In genomic region chr2:57102091-57102855, GRCm38 (mm10) we compare ENCODE assay signal across 8 mouse cellular contexts. TPM values are rescaled to one million over a fixed set of nuclear protein-coding genes. Genes with fewer than 3 reads are reported as not detected.
A peak's percentile ranks its signal among the peaks of the same experiment; 100 is the strongest.
DNase-seq lines count a peak whose midpoint lies in the region; ATAC-seq and TF ChIP-seq lines count a peak whose summit lies in the region.

No protein-coding gene starts in this region.

- H3K27me3 ChIP-seq in embryonic facial prominence, embryonic 15.5 days = peaks cover 83% of the 10 kb centered on the region
- H3K27me3 ChIP-seq in hindbrain, embryonic 11.5 days (ENCODE audit: control insufficient read depth, insufficient read depth, low read length) = peaks cover 68% of the 10 kb centered on the region
- H3K27me3 ChIP-seq in lung, postnatal 0 days (replicated peaks; ENCODE audit: insufficient read depth, low read length) = peaks cover 61% of the 10 kb centered on the region
- H3K27me3 ChIP-seq in stomach, embryonic 15.5 days (replicated peaks) = peaks cover 58% of the 10 kb centered on the region

- no peak for TF ChIP-seq EP300 in lung, postnatal 0 days (IDR thresholded peaks at IDR 0.05)

- peak overlapping the region; percentile 41 for H3K4me3 ChIP-seq in embryonic facial prominence, embryonic 15.5 days (replicated peaks)
- H3K4me3 ChIP-seq in hindbrain, embryonic 11.5 days (ENCODE audit: low read depth, low read length) = peak overlapping the region; percentile 36
- H3K4me3 ChIP-seq in lung, postnatal 0 days (ENCODE audit: low read depth, low read length) = peak overlapping the region; percentile 35
- peak overlapping the region; percentile 39 for H3K4me3 ChIP-seq in stomach, embryonic 15.5 days (replicated peaks)

- H3K9ac ChIP-seq in embryonic facial prominence, embryonic 15.5 days = no peak overlapping the region
- no peak overlapping the region for H3K9ac ChIP-seq in hindbrain, embryonic 11.5 days (ENCODE audit: low read depth, low read length)
- no peak overlapping the region for H3K9ac ChIP-seq in lung, postnatal 0 days (replicated peaks; ENCODE audit: low read depth)
- H3K9ac ChIP-seq in stomach, embryonic 15.5 days = no peak overlapping the region

- 2% methylated on average over 50 of the region's 51 CpGs for WGBS in embryonic facial prominence, embryonic 15.5 days
- under 1% methylated on average over 38 of the region's 51 CpGs for WGBS in hindbrain, embryonic 11.5 days
- WGBS in lung, postnatal 0 days = 1% methylated on average over 50 of the region's 51 CpGs
- 2% methylated on average over 45 of the region's 51 CpGs for WGBS in stomach, embryonic 15.5 days

- peak; percentile 41 to 53 for DNase-seq in lung, adult 18-20 months
- no peak for DNase-seq in lung, postnatal 25 days (ENCODE audit: low spot score)
- DNase-seq in hindbrain, embryonic 11.5 days (ENCODE audit: low spot score) = peak; percentile 62
- DNase-seq in lung, postnatal 0 days (ENCODE audit: low spot score) = peak; percentile 49
- no peak for DNase-seq in right cerebral cortex, postnatal 14 days
- DNase-seq in cerebellum, adult 9-10 months = no peak

- no peaks in the 10 kb centered on the region for H3K9me3 ChIP-seq in embryonic facial prominence, embryonic 15.5 days (replicated peaks)
- no peaks in the 10 kb centered on the region for H3K9me3 ChIP-seq in hindbrain, embryonic 11.5 days (ENCODE audit: control insufficient read depth, low read length)
- H3K9me3 ChIP-seq in lung, postnatal 0 days (ENCODE audit: low read length) = no peaks in the 10 kb centered on the region
- H3K9me3 ChIP-seq in stomach, embryonic 15.5 days = no peaks in the 10 kb centered on the region

- peak; percentile 15; the same call in 1 of the 2 replicates for ATAC-seq in embryonic facial prominence, embryonic 15.5 days (ENCODE audit: insufficient number of reproducible peaks, low FRiP score, low TSS enrichment, low read depth)
- ATAC-seq in hindbrain, embryonic 11.5 days (ENCODE audit: low FRiP score) = peak; percentile 64
- peak; percentile 75 for ATAC-seq in lung, postnatal 0 days
- peak; percentile 31; the same call in 1 of the 2 replicates for ATAC-seq in stomach, embryonic 15.5 days (ENCODE audit: insufficient read depth, low FRiP score, low read depth)

- peak overlapping the region; percentile 86 for H3K4me2 ChIP-seq in embryonic facial prominence, embryonic 15.5 days (replicated peaks)
- peak overlapping the region; percentile 67 for H3K4me2 ChIP-seq in hindbrain, embryonic 11.5 days (replicated peaks; ENCODE audit: low read depth, low read length)
- H3K4me2 ChIP-seq in lung, postnatal 0 days (replicated peaks; ENCODE audit: low read depth, low read length) = peak overlapping the region; percentile 51
- H3K4me2 ChIP-seq in stomach, embryonic 15.5 days = peak overlapping the region; percentile 79

- H3K36me3 ChIP-seq in embryonic facial prominence, embryonic 15.5 days = no peaks in the 10 kb centered on the region
- no peaks in the 10 kb centered on the region for H3K36me3 ChIP-seq in hindbrain, embryonic 11.5 days (ENCODE audit: control insufficient read depth, insufficient read depth, low read length)
- H3K36me3 ChIP-seq in lung, postnatal 0 days (ENCODE audit: insufficient read depth, low read length) = no peaks in the 10 kb centered on the region
- no peaks in the 10 kb centered on the region for H3K36me3 ChIP-seq in stomach, embryonic 15.5 days

- no peak overlapping the region for H3K27ac ChIP-seq in embryonic facial prominence, embryonic 15.5 days (replicated peaks)
- H3K27ac ChIP-seq in hindbrain, embryonic 11.5 days (ENCODE audit: low read depth, low read length) = no peak overlapping the region
- no peak overlapping the region for H3K27ac ChIP-seq in lung, postnatal 0 days (ENCODE audit: low read length)
- H3K27ac ChIP-seq in stomach, embryonic 15.5 days = no peak overlapping the region

- peaks cover 22% of the 10 kb centered on the region for H3K4me1 ChIP-seq in embryonic facial prominence, embryonic 15.5 days
- H3K4me1 ChIP-seq in hindbrain, embryonic 11.5 days (replicated peaks; ENCODE audit: control insufficient read depth, insufficient read depth, low read length) = peaks cover 8% of the 10 kb centered on the region
- peaks cover 18% of the 10 kb centered on the region for H3K4me1 ChIP-seq in lung, postnatal 0 days (ENCODE audit: insufficient read depth, low read depth, low read length)
- H3K4me1 ChIP-seq in stomach, embryonic 15.5 days = peaks cover 13% of the 10 kb centered on the region

- TF ChIP-seq CTCF in lung, postnatal 0 days (IDR thresholded peaks at IDR 0.05) = no peak

RNA-seq across cellular contexts. Expression of gene Nr4a2, which starts 21.5 kb away (rescaled TPM):
- polyA plus RNA-seq in embryonic facial prominence, embryonic 15.5 days (2015; fragmentation: Nextera tagmentation; extraction: Ambion mirVana) = 9.0 and 10.7 TPM in 2 replicates
- polyA plus RNA-seq in hindbrain, embryonic 11.5 days (2014; fragmentation: Nextera tagmentation; extraction: Ambion mirVana) = 13.9 and 15.6 TPM in 2 replicates
- polyA plus RNA-seq in lung, postnatal 0 days (2015; fragmentation: Nextera tagmentation; extraction: Ambion mirVana) = 2.7 and 2.9 TPM in 2 replicates
- polyA plus RNA-seq in stomach, embryonic 15.5 days (2015; fragmentation: Nextera tagmentation; extraction: Ambion mirVana) = 7.0 and 7.3 TPM in 2 replicates

Comparison
In these comparisons a context has a peak if more than half of its experiments do, and no peak if none do; other contexts are left out.
1. DNase-seq: peak in lung, adult 18-20 months (2 of 2), hindbrain, embryonic 11.5 days (single experiment) and lung, postnatal 0 days (single experiment); none in lung, postnatal 25 days (single experiment), right cerebral cortex, postnatal 14 days (single experiment) and cerebellum, adult 9-10 months (single experiment).
2. ATAC-seq: peak in every context shown above with its lines; median percentile 75 in lung, postnatal 0 days; 64 in hindbrain, embryonic 11.5 days; 31 in stomach, embryonic 15.5 days; 15 in embryonic facial prominence, embryonic 15.5 days.
3. Peak in every context shown above with its lines, with median percentiles within 50 percentile points of each other: H3K4me2 ChIP-seq and H3K4me3 ChIP-seq.